Mouse (Mus musculus) liver, adult 2 months (tissue): Measurements from ENCODE around the gene Sox5.

Experiments used
- CTCF ChIP-seq: fragments of 200-500 bp; IDR thresholded peaks from 2 replicates; pipeline ENCODE4 v1.5.1; 2011; ENCODE audit warnings: low read depth, low read length, control low read depth
- POLR2A ChIP-seq: fragments of 200-500 bp; IDR thresholded peaks from 2 replicates; pipeline ENCODE4 v1.6.1; 2011; ENCODE audit warnings: low read length, control low read depth; ENCODE audit not compliant: insufficient read depth; ENCODE audit errors: extremely low read depth

- no peak for TF ChIP-seq CTCF
- TF ChIP-seq POLR2A, result no peak
These were observed 71.0 kb downstream of the Sox5 start for GRCm38 (mm10) chr6:144710816-144711215.
